Mouse (Mus musculus): ENCODE data around the gene Ppm1d. TPM values are rescaled to one million over a fixed set of nuclear protein-coding genes. Genes with fewer than 3 reads are reported as not detected.

Gene Ppm1d
- 10 to 100 TPM; 11.8 to 15.3 TPM for total RNA-seq (2021)
- long read RNA-seq, experiment 1, transcript Ppm1d-201 (6 exons, 2,899 nt), result major isoform, 17 of 18 reads
- long read RNA-seq, experiment 1, partial matches to known transcripts, result 0 of 18 reads
- long read RNA-seq, experiment 1, other reads (novel, unspliced or antisense), result 1 of 18 reads
- long read RNA-seq, experiment 2, transcript Ppm1d-201 (6 exons, 2,899 nt), result major isoform, 23 of 27 reads
- long read RNA-seq, experiment 2, partial matches to known transcripts, result 0 of 27 reads
- long read RNA-seq, experiment 2, other reads (novel, unspliced or antisense), result 4 of 27 reads

DNA sequence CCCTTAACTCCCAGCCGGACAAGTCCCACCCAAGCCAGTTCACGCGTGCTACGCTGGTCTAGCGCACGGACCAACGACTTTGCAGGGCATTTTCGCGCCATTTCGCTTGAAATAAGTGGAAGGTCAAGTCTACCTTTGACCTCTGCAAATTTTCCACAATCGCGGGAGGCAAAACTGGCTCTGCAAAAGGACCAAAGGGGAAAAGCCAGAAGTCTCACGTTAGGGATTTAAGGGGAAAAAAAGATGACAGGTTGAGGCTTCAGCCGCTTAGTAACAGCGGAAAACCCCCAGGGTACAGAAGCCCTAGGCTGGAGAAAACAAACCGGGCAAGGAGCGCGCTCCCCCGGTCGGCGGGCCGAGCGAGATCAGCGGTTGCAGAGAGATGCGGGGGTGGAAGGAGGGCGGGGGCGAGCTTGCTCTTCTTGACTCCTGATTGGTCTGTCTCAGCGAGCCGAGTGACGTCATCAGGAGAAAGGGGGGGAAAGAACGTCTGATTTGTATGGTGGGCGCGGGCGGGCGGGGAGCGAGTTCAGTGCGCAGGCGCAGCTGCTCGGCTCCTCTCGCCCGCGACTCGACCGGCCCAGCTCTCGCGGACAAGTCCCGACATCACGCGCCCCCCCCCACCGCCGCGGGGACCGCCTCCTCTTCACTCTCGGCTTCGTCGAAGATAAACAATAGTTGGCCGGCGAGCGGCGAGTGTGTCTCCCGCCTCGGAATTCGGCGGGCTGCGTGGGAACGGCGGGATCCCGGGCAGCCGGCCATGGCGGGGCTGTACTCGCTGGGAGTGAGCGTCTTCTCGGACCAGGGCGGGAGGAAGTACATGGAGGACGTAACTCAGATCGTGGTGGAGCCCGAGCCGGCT lies at the start of gene Ppm1d:
Ppm1d (plus strand) TSS at position 532 of the 862 bp plus-strand sequence.
- DNase-seq (ENCODE audit: low spot score in 2 of 2), result peak; percentile 99

DNA sequence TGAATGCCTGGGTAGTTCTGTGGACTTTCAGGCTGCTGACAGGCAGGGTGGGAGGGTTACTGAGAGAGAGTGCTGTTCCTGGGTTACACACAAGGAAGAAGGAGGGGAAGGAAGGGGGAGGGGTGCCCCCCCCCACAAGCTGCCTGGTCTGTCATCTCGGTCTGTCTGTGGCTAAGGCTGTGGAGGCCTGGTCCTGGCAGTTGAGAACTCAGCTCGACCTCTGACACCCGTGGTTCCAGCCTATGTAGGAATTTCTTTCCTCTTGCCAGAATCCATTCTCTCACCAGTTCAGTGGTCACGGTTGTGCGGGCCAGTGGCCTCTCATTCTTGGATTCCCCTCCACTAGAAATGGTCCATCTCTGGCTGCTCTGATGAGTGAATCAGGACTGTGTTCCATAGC lies 46.4 kb upstream of the Ppm1d start:
- DNase-seq (ENCODE audit: low spot score in 2 of 2), result no peak

DNA sequence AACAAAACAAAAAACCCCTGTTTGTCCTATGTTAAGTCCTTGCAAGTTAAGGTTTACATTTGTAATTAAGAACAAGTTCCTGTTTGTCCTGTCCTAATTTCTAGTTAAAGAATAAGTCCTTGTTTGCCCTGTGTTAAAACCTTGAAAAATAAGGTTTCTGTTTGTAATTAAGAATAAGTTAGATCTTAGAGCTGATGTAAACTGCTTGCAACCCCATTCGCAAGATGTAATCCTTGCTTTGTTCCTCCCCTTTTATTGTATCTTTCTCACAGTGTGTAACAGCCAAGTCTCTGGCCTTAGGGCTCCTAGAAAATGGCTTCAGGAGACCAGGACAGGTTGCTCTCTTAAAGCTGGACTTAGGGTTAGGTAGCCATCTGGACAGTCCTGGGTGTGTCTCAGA lies 43.7 kb upstream of the Ppm1d start:
- no peak for DNase-seq (ENCODE audit: low spot score in 2 of 2)

DNA sequence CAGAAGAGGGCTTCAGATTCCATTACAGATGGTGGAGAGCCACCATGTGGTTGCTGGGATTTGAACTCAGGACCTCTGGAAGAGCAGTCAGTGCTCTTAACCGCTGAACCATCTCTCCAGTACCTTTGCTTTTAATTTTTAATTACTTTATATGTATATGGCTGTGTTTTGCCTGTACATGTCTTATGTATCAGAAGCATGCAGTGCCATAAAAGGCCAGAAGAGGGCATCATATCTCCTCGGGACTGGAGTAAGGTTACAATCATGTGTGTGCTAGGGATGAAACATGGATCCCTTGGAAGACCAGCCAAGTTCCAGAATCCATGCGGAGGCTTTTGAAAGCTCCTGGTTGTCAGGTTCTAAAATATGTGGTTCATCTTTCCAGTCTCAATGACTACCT lies 40.4 kb upstream of the Ppm1d start:
- peak in 1 of 2 experiments; percentile 33 for DNase-seq (ENCODE audit: low spot score in 2 of 2)

DNA sequence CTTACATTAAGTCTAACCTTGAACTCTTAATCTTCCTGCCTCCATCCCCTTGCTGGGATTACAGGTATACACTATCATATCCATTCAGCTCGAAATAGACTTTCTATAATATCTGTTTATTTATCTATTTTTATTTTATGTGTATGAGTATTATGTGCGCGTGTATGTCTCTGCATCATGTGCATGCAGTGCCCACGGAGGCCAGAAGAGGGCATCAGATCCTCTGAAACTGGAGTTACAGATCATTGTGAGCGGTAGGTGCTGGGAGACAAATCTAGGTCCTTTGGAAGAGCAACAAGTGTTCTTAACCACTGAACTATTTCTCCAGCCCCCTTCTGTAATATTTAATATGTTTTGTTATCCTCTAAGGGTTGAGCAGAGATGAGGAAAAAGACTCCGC lies 37.7 kb upstream of the Ppm1d start:
- DNase-seq (ENCODE audit: low spot score in 2 of 2), result no peak

DNA sequence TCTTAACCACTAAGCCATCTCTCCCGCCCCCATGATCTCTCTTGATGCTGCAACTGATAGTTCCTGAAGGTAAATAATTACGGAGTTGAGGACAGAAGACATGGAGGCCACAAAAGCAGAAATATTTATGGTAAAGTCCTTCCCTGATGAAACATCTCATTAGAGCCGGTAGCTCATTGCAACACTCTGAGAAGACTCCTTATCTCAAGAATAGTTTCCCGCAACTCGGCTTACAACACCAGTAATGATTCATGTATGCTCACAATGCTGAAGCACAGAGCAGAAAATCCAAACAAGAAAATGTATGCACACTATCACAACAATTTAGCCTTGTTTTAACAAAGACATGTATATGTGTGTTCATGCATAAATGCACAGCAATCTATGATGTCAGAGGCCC lies 35.9 kb upstream of the Ppm1d start:
- no peak for DNase-seq (ENCODE audit: low spot score in 2 of 2)

DNA sequence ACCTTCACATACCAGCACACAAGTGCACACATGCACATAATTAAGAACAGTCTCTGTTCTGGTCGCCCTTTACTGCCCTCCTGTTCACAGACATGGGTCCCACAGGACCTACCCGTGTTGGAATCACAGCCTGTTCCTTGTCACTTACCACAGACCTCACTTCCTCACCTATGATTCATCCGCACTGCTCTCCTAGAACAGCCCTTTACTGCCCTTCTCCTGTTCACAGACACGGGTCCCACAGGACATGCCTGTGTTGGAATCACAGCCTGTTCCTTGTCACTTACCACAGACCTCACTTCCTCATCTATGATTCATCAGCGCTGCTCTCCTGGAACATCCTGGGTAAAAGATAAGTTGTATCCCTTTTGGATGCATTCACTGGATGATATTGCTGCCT lies 33.4 kb upstream of the Ppm1d start:
- DNase-seq (ENCODE audit: low spot score in 2 of 2), result no peak

DNA sequence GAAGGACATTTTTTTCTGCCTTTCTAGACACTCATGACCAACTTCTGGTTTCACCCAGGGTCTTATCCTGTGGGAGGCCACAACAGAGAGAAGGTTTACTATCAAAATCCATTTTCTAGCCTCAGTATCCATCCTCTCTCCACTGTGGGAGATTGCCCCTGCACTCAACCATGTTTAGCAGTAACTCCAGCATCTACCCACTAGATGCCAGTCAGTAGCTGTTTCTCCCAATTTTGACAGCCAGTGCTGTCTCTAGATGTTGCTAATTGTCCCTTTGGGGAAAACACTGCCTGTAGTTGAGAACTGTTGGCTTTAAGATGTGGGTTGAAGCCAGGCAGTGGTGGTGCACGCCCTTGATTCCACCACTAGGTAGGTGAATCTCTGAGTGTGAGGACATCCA lies 32.9 kb upstream of the Ppm1d start:
- DNase-seq (ENCODE audit: low spot score in 2 of 2), result no peak

DNA sequence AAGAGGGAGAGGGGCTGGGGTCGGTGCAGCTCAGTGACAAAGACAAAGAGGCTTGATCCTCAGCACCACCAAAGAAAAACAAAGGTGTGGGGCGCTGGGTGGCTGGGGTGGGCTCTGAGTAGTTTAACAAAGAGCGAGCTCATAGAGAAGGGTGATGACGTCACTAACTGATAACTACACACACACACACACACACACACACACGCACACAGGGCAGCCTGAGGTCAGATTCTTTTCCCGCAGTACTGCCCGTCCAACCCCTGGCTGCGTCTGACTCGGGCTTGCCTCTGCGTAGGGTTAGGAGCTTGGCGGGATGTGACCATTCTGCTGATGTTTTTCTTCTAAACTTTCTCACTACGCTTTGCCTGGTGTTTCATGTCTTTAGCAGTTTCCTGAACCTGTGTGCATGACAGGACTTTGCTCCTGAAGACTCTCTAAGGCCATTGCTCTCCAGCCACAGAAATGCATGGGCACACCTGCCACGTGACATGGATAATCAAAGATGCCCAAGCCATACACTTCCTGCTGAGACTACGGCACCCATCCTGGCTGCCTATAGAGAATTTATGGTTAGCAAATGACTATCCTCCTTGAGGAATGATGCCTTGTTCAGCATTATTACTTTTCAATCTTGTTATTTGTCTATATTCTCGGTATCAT lies 29.7 kb upstream of the Ppm1d start:
- DNase-seq (ENCODE audit: low spot score in 2 of 2), result no peak

DNA sequence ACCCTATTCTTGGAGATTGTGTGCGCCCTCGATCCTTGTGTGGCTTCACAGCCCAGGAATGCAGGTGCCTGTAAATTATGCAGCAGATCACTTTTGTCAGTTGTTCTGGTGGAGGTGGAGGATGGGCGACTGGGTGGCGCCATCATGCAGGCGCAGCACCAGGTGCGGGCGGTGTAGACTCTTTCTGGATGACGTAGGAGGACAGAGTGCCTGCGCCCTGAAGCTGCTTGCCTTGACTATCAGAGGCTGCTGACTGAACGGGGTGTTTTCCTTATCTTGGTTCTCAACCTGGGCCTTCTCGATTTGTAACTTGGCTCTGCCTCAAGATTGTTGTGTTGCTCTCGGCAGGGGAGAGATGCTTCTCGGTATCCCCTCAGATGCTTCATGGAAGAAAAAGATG lies 13.1 kb upstream of the Ppm1d start:
- no peak for DNase-seq (ENCODE audit: low spot score in 2 of 2)

DNA sequence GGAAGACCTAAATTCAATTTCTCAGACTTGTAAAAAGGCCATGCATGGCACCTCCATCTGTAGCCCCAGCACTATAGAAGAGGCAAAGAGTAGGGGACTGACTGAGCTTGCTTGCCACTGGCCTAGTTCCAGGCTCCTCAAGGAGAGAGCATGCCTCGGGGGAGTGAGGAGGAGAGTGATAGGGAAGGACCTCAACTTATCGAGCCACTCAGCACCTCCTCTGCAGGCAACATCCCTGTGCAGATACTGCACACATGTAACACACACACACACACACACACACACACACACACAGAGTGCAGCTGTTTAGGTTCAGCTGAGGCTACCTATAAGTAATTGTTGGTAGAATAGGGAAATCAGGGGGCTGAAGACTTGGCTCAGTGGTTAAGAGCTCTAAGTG lies 11.2 kb upstream of the Ppm1d start:
- no peak for DNase-seq (ENCODE audit: low spot score in 2 of 2)

DNA sequence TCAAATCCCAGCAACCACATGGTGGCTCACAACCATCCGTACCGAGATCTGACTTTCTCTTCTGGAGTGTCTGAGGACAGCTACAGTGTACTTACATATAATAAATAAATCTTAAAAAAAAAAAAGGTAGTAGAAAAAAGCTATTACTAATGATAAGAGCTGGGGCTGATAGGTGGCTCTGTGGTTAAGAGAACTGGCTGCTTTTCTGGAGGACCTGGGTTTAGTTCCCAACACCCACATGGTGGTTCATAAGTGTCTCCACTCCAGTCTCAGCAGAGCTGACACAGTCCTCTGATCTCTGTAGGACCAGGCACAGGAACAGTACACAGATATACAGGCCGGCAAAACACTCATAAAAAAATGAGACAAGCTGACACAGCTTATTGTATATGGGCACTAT lies 9.9 kb upstream of the Ppm1d start:
- DNase-seq (ENCODE audit: low spot score in 2 of 2), result no peak

DNA sequence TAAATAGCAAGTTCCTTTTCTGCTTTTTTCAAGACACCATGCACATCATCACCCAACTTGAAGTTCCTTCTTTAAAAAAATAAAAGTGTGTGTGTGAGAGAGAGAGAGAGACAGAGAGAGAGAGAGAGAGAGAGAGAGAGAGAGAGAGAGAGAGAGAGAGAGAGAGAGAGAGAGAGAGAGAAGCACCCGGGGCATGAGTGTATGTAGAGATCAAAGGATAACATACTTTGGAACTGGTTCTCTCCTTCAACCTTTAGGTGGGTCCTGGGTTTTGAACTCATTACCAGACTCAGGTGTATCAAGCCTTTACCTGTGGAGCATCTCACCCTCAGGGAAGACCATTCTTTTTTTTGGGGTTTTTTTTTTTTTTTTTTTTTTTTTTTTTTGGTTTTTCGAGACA lies 9.2 kb upstream of the Ppm1d start:
- DNase-seq (ENCODE audit: low spot score in 2 of 2), result no peak

DNA sequence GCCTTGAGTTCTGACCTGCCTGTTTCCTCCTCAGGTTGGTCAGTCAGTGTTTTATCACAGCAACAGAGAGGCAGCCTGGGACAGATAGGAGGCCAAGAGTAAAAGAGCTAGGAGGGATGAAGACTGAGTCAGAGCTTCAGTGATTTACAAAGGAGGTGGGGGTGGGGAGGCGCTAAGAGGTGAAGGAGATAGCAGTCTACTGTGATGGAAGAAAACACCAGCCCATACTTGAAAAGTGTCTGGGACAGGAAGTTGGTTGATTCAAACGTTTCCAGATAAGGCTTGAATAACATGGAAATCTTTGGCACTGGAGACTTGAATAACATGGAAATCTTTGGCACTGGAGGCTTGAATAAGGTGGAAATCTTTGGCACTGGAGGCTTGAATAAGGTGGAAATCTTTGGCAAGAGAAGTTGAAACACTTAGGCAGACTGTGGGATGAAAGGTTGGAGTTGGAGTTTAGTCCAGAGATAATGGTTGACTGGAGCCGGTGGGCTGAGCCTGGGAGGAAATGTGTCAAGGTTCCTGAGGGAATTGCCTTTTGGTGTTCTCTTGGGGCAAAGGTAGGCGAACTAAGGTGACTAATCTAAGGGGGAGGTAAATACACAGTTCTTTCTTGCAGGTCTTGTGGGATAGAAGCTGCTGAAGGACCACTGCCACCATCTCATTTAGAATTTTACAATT lies 4.3 kb upstream of the Ppm1d start:
- no peak for DNase-seq (ENCODE audit: low spot score in 2 of 2)

DNA sequence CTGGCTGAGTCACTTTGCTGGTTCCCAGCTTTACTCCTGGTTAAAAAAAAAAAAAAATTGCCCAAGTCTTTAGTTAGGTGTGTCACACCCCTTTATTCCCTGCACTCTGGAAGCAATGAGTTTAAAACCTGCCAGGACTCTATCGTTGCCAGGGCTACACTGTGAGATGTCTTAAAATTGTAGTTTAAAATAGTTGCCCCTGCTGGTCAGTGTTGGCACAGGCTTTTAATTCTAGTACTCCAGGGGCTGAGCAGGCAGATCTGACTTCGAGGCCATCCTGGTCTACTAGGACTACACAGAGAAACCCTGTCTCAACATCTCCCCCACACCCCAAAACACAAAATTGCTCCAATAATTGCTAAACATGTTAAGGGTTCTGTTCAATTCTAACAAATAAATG lies 2.2 kb upstream of the Ppm1d start:
- no peak for DNase-seq (ENCODE audit: low spot score in 2 of 2)

DNA sequence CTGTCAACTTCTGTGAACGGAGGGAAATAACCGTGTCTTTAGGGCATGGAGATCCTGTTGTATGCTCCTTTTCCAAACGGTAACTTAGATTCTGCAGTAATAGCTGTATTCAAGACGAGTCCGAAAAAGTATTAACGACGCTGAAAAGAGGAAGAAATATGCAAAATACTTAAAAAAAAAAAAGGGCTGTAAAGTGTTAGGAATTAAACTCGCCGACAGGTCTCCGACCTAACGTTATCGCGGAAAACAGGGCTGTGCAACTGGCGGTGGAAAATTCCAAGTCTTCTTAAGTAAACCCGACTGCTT lies 684 bp upstream of the Ppm1d start:
- no peak for DNase-seq (ENCODE audit: low spot score in 2 of 2)

DNA sequence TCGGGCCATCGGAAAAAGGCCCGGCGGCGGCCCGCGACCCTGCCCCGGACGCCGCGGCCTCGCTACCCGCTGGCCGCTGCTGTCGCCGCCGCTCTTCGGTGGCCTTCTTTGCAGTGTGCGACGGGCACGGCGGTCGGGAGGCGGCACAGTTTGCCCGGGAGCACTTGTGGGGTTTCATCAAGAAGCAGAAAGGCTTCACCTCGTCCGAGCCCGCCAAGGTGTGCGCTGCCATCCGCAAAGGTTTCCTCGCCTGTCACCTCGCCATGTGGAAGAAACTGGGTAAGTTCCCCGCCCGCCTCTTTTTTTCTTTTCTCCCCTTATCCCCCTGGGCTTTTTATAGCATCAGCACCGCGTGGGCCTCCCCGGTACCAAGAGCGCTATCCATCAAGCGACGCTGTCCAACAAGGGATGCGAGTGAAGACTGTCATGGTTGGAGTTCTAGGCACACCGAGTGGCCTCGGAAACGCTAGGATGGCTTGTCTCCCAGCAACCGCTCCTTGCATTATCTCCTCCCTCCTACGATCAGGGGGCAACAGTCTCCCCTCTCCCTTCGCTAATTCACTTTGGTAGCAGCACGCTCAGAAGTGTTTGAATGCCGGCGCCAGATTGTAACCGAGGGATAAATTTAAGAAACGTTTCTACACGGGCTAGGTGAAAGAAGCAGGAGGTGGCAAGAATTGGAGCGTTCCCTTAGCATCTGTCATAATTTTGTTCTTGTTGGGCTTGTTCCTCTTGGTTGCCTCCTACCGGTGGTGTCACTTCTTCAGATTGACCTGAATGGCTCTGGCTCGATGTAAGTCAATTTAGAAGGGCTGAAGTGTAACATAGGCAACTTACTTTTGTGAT lies 824 bp downstream of the Ppm1d start:
- peak in 1 of 2 experiments; percentile 28 for DNase-seq (ENCODE audit: low spot score in 2 of 2)

DNA sequence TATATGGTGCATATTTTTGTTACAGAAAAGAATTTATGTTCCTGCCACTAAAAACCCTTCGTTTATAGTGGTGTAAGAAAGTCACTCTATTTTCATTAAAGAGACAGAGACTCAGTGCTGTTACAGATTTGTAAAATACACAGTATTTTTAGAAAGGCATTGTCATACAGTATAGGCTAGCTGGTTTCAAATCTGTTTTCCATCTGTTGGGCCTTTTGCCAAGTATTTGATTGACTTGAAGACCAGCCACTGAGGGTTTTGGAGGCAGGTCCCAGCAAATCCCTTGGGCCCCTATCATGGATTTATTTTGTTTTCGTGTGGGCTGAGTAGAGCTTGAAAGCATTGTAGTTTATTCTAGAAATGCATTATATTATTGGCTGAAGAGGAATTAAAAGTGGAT lies 1.8 kb downstream of the Ppm1d start:
- DNase-seq (ENCODE audit: low spot score in 2 of 2), result peak; percentile 42 to 64

DNA sequence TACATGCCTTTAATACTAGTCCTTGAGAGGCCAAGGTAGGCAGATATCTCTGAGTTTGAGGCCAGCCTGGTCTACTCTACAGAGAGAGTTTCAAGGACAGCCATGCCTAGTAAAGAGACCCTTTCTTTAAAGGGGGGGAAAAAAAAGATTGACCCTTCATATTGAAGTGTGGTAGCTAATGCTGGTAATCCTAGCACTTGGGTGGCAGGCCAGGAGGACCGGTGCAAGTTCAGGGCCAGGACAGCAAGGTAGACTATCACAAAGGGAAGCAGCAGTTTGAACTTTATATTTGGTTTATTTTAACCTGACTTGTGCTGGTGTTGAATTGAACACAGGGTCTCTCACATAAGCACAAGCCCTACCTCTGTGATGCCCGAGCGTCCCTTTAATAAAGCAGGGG lies 2.3 kb downstream of the Ppm1d start:
- DNase-seq (ENCODE audit: low spot score in 2 of 2), result no peak

DNA sequence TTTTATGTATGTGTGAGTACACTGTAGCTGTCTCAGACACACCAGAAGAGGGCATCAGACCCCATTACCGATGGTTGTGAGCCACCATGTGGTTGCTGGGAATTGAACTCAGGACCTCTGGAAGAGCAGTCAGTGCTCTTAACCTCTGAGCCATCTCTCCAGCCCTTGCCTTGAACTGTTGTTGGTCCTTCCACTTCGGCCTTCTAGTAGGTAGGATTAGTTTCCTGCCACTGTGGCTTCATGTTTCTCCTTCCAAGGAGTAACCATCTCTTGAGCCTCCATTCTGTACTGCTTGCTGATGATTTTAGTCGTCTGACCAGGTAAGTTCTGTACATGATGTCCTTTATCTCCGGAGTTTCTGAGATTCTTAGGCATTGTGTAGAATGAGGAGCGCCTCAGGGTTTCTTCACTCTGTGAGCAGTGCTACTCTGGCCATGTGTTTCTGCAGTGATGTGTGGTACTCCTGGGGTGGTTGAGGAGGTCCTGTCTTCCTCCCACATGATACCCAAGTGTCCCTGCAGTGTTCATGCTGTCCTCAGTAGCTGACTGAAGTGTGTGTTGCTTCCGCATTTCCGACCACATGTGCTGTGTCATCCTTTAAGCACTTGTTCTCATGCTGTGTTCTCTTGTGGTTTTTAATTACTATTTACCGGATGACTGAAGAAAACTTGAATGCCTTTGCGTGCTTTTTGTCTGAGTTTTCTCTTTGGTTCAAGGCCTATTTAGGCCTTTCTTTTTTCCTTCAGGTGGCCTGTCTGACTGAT lies 12.7 kb downstream of the Ppm1d start:
- no peak for DNase-seq (ENCODE audit: low spot score in 2 of 2)
